Mouse (Mus musculus) cerebellum, adult 2 months (tissue): ENCODE results near the gene Enpep. TPM values are rescaled to one million over a fixed set of nuclear protein-coding genes. Genes with fewer than 3 reads are reported as not detected.

Source experiments
- DNase-seq, 2 experiments: peaks; one replicate each; pipeline ENCODE4 v3.0.0; 2021
- H3K27ac ChIP-seq: fragments of 200-500 bp; 2 replicates; pipeline ENCODE4 v1.5.1; 2012; ENCODE audit warnings: low read length, control low read depth, inconsistent platforms; ENCODE audit not compliant: insufficient read depth
- H3K27me3 ChIP-seq: fragments of 200-500 bp; 2 replicates; pipeline ENCODE4 v1.6.1; 2012; ENCODE audit warnings: inconsistent platforms, mild to moderate bottlenecking, low read length, moderate library complexity; ENCODE audit not compliant: control insufficient read depth, insufficient read depth
- H3K4me1 ChIP-seq: fragments of 200-500 bp; 2 replicates; pipeline ENCODE4 v1.6.1; 2011; ENCODE audit warnings: low read length; ENCODE audit not compliant: control insufficient read depth, insufficient read depth
- H3K4me3 ChIP-seq: fragments of 200-500 bp; replicated peaks from 2 replicates; pipeline ENCODE3; 2011; ENCODE audit warnings: mild to moderate bottlenecking, low read depth, low read length, control low read depth; ENCODE audit not compliant: insufficient read depth
- CTCF ChIP-seq: fragments of 200-500 bp; IDR thresholded peaks from 2 replicates; pipeline ENCODE4 v1.5.1; 2011; ENCODE audit warnings: low read depth, mild to moderate bottlenecking, control low read depth, low read length, moderate library complexity, borderline replicate concordance; ENCODE audit not compliant: insufficient read depth
- POLR2A ChIP-seq: fragments of 200-500 bp; IDR thresholded peaks from 2 replicates; pipeline ENCODE4 v1.6.1; 2011; ENCODE audit warnings: low read length, control low read depth, borderline replicate concordance; ENCODE audit not compliant: insufficient read depth
- WGBS: fragments of 180-500 bp; shearing (Covaris S2); methylation state at CpG from one replicate; pipeline ENCODE4 v1.1.7; 2018; 5-methylcytosine and 5-hydroxymethylcytosine counted together
- polyA plus RNA-seq: library from polyadenylated mRNA; depleted of rRNA; stranded (reverse); fragments of >200 nt; gene quantifications from 2 replicates; pipeline ENCODE4 v1.2.3, GENCODE M21; 2012

Enpep gene
- polyA plus RNA-seq, 1 experiment = 2.6 TPM

DNA sequence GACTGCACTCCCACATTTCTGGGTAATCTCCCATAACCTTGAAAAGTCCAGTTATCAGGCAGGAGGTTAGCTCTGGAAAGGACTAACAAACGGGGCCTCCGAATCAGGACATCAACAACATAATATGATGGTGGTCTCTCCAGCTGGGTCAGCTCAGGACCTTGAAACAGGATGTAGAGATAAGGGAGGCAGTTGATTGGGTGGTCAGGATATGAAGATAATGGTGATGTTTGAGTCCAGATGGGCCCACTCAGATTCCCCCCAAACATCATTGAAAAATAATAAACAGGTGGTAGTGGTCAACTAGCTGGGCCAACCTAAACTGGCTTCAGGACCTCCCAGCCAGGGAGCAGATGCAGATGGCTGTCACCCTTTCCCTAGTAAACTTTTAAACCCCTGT is 25.6 kb upstream of the Enpep start:
- 95% methylated on average over 2 of the region's 2 CpGs for WGBS
- H3K4me3 ChIP-seq = no peak overlapping the region
- no peak for TF ChIP-seq CTCF
- no peak for TF ChIP-seq POLR2A
- no peaks in the 10 kb centered on the region for H3K4me1 ChIP-seq
- no peak for DNase-seq
- H3K27me3 ChIP-seq = no peaks in the 10 kb centered on the region
- no peak overlapping the region for H3K27ac ChIP-seq

DNA sequence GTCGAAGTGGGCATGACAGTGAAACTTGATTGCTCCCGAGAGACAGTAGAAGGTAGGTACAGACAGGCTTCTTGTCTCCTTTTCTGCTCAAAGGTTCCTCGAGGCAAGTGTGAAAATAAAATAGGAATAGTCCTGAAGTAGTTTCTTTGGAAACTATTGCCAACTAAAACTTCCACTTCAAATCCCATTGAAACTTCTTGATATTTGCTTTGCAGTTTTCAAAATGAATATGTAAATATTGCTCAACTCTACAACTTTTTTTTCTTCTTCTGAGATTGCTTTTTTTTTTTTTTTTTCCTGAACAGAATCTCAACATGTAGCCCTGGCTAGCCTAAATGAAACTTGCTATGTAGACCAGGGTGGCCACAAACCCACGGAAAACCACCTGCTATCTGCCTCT is 21.4 kb upstream of the Enpep start:
- 77% methylated on average over 4 of the region's 4 CpGs for WGBS
- TF ChIP-seq POLR2A (no peak), CTCF (no peak)
- Histone ChIP-seq H3K4me1 (no peaks in the 10 kb centered on the region), H3K27ac (no peak overlapping the region), H3K27me3 (no peaks in the 10 kb centered on the region), H3K4me3 (no peak overlapping the region)
- no peak for DNase-seq

DNA sequence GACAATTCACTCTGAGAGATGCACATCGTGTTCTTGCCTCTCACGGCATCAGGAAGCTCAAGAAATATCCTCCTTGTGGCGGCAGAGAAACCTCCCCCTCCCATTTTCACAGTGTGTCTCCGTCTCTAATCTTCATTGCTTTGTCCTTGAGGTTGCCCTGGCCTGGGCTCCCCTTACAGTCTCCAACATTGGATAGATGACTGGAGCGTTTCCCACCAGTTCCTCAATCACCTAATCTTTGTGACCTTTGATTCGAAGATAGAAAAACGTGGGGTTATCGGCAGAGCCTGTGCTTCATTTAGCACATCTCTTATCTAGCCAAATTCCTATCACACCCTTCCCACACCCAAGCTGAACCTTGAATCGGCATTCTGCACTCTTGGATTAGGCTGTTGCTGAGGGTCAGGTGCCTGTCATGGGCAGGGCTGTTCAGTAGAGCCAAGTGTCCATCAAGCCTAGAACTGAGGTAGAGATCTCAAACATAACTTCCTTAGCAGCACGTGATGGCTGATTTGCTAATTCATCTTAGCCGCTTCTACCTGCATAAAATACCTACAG is 18.9 kb upstream of the Enpep start:
- Histone ChIP-seq H3K4me3 (no peak overlapping the region), H3K27ac (no peak overlapping the region), H3K27me3 (no peaks in the 10 kb centered on the region), H3K4me1 (no peaks in the 10 kb centered on the region)
- TF ChIP-seq CTCF = no peak
- no peak for TF ChIP-seq POLR2A
- 80% methylated on average over 11 of the region's 11 CpGs for WGBS
- no peak for DNase-seq

- H3K27me3 ChIP-seq = no peaks in the 10 kb centered on the region
- no peak for DNase-seq
- WGBS = 91% methylated on average over 10 of the region's 10 CpGs
- no peak overlapping the region for H3K27ac ChIP-seq
- H3K4me3 ChIP-seq = no peak overlapping the region
- H3K4me1 ChIP-seq = no peaks in the 10 kb centered on the region
- TF ChIP-seq CTCF (no peak), POLR2A (no peak)
Observed at GRCm38 (mm10) chr3:129347277-129347676, 14.8 kb upstream of the Enpep start.

- no peaks in the 10 kb centered on the region for H3K27me3 ChIP-seq
- no peak overlapping the region for H3K27ac ChIP-seq
- TF ChIP-seq POLR2A (no peak), CTCF (no peak)
- no peak for DNase-seq
- WGBS = 94% methylated on average over 1 of the region's 1 CpGs
- H3K4me1 ChIP-seq = no peaks in the 10 kb centered on the region
- H3K4me3 ChIP-seq = no peak overlapping the region
Observed at GRCm38 (mm10) chr3:129342767-129343166, 10.2 kb upstream of the Enpep start.

DNA sequence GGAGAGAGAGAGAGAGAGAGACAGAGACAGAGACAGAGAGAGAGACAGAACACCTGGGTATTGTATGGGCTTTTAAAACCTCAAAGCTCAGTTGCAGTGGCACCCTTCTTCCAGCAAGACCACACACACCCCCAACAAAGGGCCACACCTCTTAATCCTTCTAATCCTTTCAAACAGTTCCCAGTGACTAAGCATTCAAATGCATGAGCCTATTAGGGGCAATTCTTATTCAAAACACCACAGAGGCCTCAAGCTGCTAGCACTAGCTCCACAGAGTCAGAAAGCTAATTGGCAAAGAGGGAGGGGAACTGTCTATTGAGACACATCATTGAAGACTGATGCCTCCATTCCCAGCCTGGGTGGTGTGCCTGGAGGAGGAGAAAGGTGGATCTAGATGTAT is 8.5 kb upstream of the Enpep start:
- Histone ChIP-seq H3K4me1 (no peaks in the 10 kb centered on the region), H3K27ac (no peak overlapping the region), H3K4me3 (no peak overlapping the region), H3K27me3 (no peaks in the 10 kb centered on the region)
- DNase-seq = no peak
- TF ChIP-seq CTCF (no peak), POLR2A (no peak)

DNA sequence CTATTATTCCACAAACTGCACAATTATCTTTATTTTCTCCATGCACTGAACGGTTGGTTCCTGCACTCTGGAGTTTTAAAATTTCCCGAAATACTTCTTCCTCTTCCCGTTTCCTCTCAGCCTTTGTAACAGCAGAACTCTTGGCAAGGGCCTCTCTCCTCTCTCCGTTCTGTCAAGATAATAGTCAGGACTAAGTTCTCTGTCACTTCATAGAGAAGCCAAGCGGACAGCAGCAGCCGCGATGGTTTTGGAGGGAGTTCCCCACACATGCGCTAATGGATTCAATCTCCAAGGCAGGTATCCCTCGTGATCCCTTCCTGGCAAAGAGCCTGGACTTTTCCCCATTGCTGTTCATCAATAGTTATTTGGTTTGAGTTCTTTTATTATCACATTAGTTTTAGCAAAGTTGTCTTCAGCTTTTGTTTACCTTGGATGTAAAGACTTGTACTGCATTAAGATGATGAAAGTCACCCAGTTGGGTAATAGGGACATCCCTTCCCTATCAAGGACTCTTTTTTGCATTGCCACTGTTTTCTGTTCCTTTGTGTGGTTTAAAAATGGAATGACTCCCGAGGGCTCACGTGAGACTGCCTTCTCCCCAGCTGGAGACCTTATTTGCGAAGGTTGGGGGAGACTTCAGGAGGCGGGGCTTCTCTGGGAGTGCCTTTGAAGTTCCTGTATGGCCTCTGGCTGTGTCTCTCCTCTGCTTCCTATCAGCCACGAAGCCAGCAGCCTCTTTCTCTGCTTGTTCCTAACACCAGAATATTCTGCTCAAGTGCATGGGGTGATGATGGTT is 6.0 kb upstream of the Enpep start:
- no peaks in the 10 kb centered on the region for H3K4me1 ChIP-seq
- no peak overlapping the region for H3K27ac ChIP-seq
- WGBS = 36% methylated on average over 14 of the region's 14 CpGs
- no peak for TF ChIP-seq POLR2A
- TF ChIP-seq CTCF = no peak
- H3K4me3 ChIP-seq = no peak overlapping the region
- no peaks in the 10 kb centered on the region; the same call in 1 of the 2 replicates for H3K27me3 ChIP-seq
- DNase-seq = no peak

DNA sequence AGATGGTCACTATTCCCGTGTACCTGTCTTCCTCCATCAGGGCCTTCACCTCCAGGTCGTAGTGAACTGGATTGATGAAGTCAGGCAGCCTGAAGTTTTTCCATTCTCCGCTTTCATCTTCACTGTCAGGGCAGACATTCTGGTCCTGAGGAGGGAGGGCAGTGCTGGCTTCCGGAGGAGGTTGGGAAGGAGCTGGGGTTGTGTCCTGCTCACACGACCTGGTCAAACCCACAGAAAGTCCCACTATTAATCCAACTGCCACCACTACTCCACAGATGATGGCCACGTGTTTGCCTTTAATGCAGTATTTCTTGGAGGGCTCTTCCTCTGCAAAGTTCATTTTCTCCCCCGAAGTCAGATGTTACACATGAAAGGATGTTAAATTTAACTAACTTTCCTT is 378 bp downstream of the Enpep start:
- Histone ChIP-seq H3K4me1 (peaks cover 5% of the 10 kb centered on the region; the same call in 1 of the 2 replicates), H3K4me3 (no peak overlapping the region)
- 52% methylated on average over 7 of the region's 7 CpGs for WGBS

More for the DNA sequence above, 378 bp downstream of the Enpep start:
- Histone ChIP-seq H3K27ac (no peak overlapping the region), H3K27me3 (no peaks in the 10 kb centered on the region; the same call in 1 of the 2 replicates)
- DNase-seq = no peak
- TF ChIP-seq POLR2A (no peak), CTCF (no peak)
